Mouse (Mus musculus) liver, embryonic 11.5 days (tissue): ENCODE measurements around the gene Il15ra. TPM values are rescaled to one million over a fixed set of nuclear protein-coding genes. Genes with fewer than 3 reads are reported as not detected.
A peak's percentile ranks its signal among the peaks of the same experiment; 100 is the strongest.

Experiments used
- ATAC-seq: fragments of 200-750 bp; cut with Nextera tagmentation; replicated peaks from 2 replicates; pipeline ENCODE4 v1.8.0; 2017; ENCODE audit warnings: moderate number of reproducible peaks, mild to moderate bottlenecking, moderate TSS enrichment, moderate library complexity; ENCODE audit not compliant: low FRiP score
- DNase-seq: peaks from one replicate; pipeline ENCODE4 v3.0.0-alpha.2; 2017; ENCODE audit warnings: low spot score
- H3K27ac ChIP-seq: fragments of 300-500 bp; sonication (generic); 2 replicates; pipeline ENCODE4 v1.5.1; 2014; ENCODE audit warnings: mild to moderate bottlenecking, low read depth, low read length, control low read depth
- H3K27me3 ChIP-seq: fragments of 300-500 bp; sonication (generic); replicated peaks from 2 replicates; pipeline ENCODE4 v1.6.1; 2014; ENCODE audit warnings: low read length, mixed read lengths; ENCODE audit not compliant: control insufficient read depth, insufficient read depth
- H3K36me3 ChIP-seq: fragments of 300-500 bp; sonication (generic); 2 replicates; pipeline ENCODE4 v1.6.1; 2014; ENCODE audit warnings: mild to moderate bottlenecking, low read length, moderate library complexity, mixed read lengths; ENCODE audit not compliant: control insufficient read depth, insufficient read depth
- H3K4me1 ChIP-seq: fragments of 300-500 bp; sonication (generic); replicated peaks from 2 replicates; pipeline ENCODE4 v1.6.1; 2014; ENCODE audit warnings: low read length, mixed read lengths; ENCODE audit not compliant: control insufficient read depth, insufficient read depth
- H3K4me2 ChIP-seq: fragments of 300-500 bp; sonication (generic); 2 replicates; pipeline ENCODE4 v1.6.1; 2014; ENCODE audit warnings: mild to moderate bottlenecking, control low read depth, moderate library complexity
- H3K4me3 ChIP-seq: fragments of 300-500 bp; sonication (generic); 2 replicates; pipeline ENCODE4 v1.5.1; 2014; ENCODE audit warnings: low read depth, low read length, control low read depth
- H3K9ac ChIP-seq: fragments of 300-500 bp; sonication (generic); 2 replicates; pipeline ENCODE4 v1.6.1; 2014; ENCODE audit warnings: low read depth, low read length, control low read depth
- H3K9me3 ChIP-seq: fragments of 300-500 bp; sonication (generic); 2 replicates; pipeline ENCODE4 v1.6.1; 2016; ENCODE audit warnings: low read length, inconsistent platforms, mixed read lengths; ENCODE audit not compliant: control insufficient read depth
- WGBS: fragments of 180-500 bp; shearing (Covaris S2); extraction: QIAGEN DNeasy Blood & Tissue Kit; methylation state at CpG from one replicate; pipeline ENCODE4 v1.1.7; 2014; 5-methylcytosine and 5-hydroxymethylcytosine counted together
- polyA plus RNA-seq: library from polyadenylated mRNA; unstranded; fragments of >200 nt; fragmentation: Nextera tagmentation; extraction: Ambion mirVana; gene quantifications from 2 replicates; pipeline ENCODE4 v1.2.1, GENCODE M21; 2014

Il15ra gene
- polyA plus RNA-seq, 1 experiment from 2014 or later = 1.6 TPM

GRCm38 (mm10) chr2:11777091-11778068, 72.3 kb downstream of the Il15ra start, which contains the start of the genes Fbh1 and Ankrd16:
Gene Fbh1 (minus strand): TSS chr2:11777582.
Gene Ankrd16 (plus strand): TSS chr2:11777876.
- Histone ChIP-seq H3K27me3 (no peaks in the 10 kb centered on the region), H3K27ac (peak within 1 kb of the TSS; percentile 71), H3K36me3 (peaks cover 13% of the 10 kb centered on the region; the same call in 1 of the 2 replicates), H3K4me3 (peak within 1 kb of the TSS; percentile 81), H3K9me3 (no peaks in the 10 kb centered on the region), H3K4me1 (peaks cover 7% of the 10 kb centered on the region; the same call in 1 of the 2 replicates), H3K9ac (peak within 1 kb of the TSS; percentile 82), H3K4me2 (peak within 1 kb of the TSS; percentile 74)
- under 1% methylated on average over 73 of the region's 73 CpGs for WGBS
- DNase-seq (peak; percentile 100), ATAC-seq (peak; percentile 92)

- Histone ChIP-seq H3K27me3 (no peaks in the 10 kb centered on the region), H3K4me1 (peaks cover 7% of the 10 kb centered on the region; the same call in 1 of the 2 replicates), H3K4me3 (peak overlapping the region; percentile 81), H3K27ac (peak overlapping the region; percentile 69), H3K4me2 (peak overlapping the region; percentile 73), H3K9ac (peak overlapping the region; percentile 71), H3K36me3 (peaks cover 18% of the 10 kb centered on the region; the same call in 1 of the 2 replicates), H3K9me3 (no peaks in the 10 kb centered on the region)
- ATAC-seq (peak; percentile 86), DNase-seq (peak; percentile 93)
- under 1% methylated on average over 43 of the region's 43 CpGs for WGBS
These were observed 73.2 kb downstream of the Il15ra start for GRCm38 (mm10) chr2:11778087-11778823.

Other genes with a start within 250 kb of the Il15ra start
- 17.5 and 20.3 TPM in 2 replicates for gene Pfkfb3, start 151.2 kb upstream of the Il15ra start, polyA plus RNA-seq
- gene Rbm17, start 101.1 kb upstream of the Il15ra start, polyA plus RNA-seq = 176 and 179 TPM in 2 replicates
- gene Gm17490, start 79.0 kb upstream of the Il15ra start, polyA plus RNA-seq = not detected in 2 replicates
- 0.04 TPM in 1 of 2 replicates, not detected in the other for gene Il2ra, start 62.5 kb upstream of the Il15ra start, polyA plus RNA-seq
- 73.5 and 80.7 TPM in 2 replicates for gene Fbh1, start 72.3 kb downstream of the Il15ra start, polyA plus RNA-seq
- gene Ankrd16, start 72.6 kb downstream of the Il15ra start, polyA plus RNA-seq = 18.8 and 24.2 TPM in 2 replicates